Mouse (Mus musculus): ENCODE measurements around the gene BC005537. TPM values are rescaled to one million over a fixed set of nuclear protein-coding genes. Genes with fewer than 3 reads are reported as not detected.
A peak's percentile ranks its signal among the peaks of the same experiment; 100 is the strongest.
"Not testable (repeated sequence)": the region's sequence is repeated elsewhere in the genome, so short reads cannot be mapped to it uniquely, and the experiment has no call there.

Gene BC005537
- polyA plus RNA-seq, 1 experiment from 2014 or later, result 35.3 TPM

GRCm38 (mm10) chr13:24830756-24831352 is 29.4 kb downstream of the BC005537 start:
- ATAC-seq (ENCODE audit: low FRiP score, low TSS enrichment), result no peak
- Histone ChIP-seq H3K36me3 (ENCODE audit: control insufficient read depth, insufficient read depth, low read length) (peaks cover 2% of the 10 kb centered on the region; the same call in 1 of the 2 replicates), H3K4me3 (ENCODE audit: low read length) (peak overlapping the region; percentile 95), H3K27me3 (ENCODE audit: control insufficient read depth, insufficient read depth, low read length) (no peaks in the 10 kb centered on the region), H3K4me1 (ENCODE audit: control insufficient read depth, insufficient read depth, low read length) (peaks cover 18% of the 10 kb centered on the region), H3K9me3 (ENCODE audit: control insufficient read depth, low read length) (no peaks in the 10 kb centered on the region), H3K27ac (ENCODE audit: low read depth, low read length) (0 out of 2 replicates have a peak overlapping the region, but pooled peaks have one; percentile 1), H3K4me2 (replicated peaks; ENCODE audit: low read depth, low read length) (peak overlapping the region; percentile 57), H3K9ac (ENCODE audit: low read depth, low read length) (peak overlapping the region; percentile 68)
- 3% methylated on average over 20 of the region's 20 CpGs for WGBS

- Histone ChIP-seq H3K36me3 (ENCODE audit: control insufficient read depth, insufficient read depth, low read length) (peaks cover 4% of the 10 kb centered on the region; the same call in 1 of the 2 replicates), H3K4me3 (ENCODE audit: low read length) (peak within 1 kb of the TSS; percentile 95), H3K9ac (ENCODE audit: low read depth, low read length) (peak within 1 kb of the TSS; percentile 95), H3K4me1 (ENCODE audit: control insufficient read depth, insufficient read depth, low read length) (peaks cover 18% of the 10 kb centered on the region), H3K4me2 (replicated peaks; ENCODE audit: low read depth, low read length) (peak within 1 kb of the TSS; percentile 73), H3K27ac (ENCODE audit: low read depth, low read length) (peak within 1 kb of the TSS; percentile 92), H3K9me3 (ENCODE audit: control insufficient read depth, low read length) (no peaks in the 10 kb centered on the region), H3K27me3 (ENCODE audit: control insufficient read depth, insufficient read depth, low read length) (no peaks in the 10 kb centered on the region)
- under 1% methylated on average over 85 of the region's 90 CpGs for WGBS
- peak; percentile 97 for ATAC-seq (ENCODE audit: low FRiP score, low TSS enrichment)
Measured at GRCm38 (mm10) chr13:24831353-24832130, 30.1 kb downstream of the BC005537 start, which contains the start of the genes Acot13 and Tdp2. Gene Acot13, minus strand, starts transcription at chr13:24831540. Gene Tdp2, plus strand, starts transcription at chr13:24831679.

- peaks cover 4% of the 10 kb centered on the region; the same call in 1 of the 2 replicates for H3K36me3 ChIP-seq (ENCODE audit: control insufficient read depth, insufficient read depth, low read length)
- 3% methylated on average over 21 of the region's 21 CpGs for WGBS
- H3K9ac ChIP-seq (ENCODE audit: low read depth, low read length), result peak overlapping the region; percentile 95
- H3K9me3 ChIP-seq (ENCODE audit: control insufficient read depth, low read length), result no peaks in the 10 kb centered on the region
- peak overlapping the region; percentile 92 for H3K27ac ChIP-seq (ENCODE audit: low read depth, low read length)
- ATAC-seq (ENCODE audit: low FRiP score, low TSS enrichment), result peak; percentile 45
- H3K4me2 ChIP-seq (replicated peaks; ENCODE audit: low read depth, low read length), result peak overlapping the region; percentile 73
- H3K27me3 ChIP-seq (ENCODE audit: control insufficient read depth, insufficient read depth, low read length), result no peaks in the 10 kb centered on the region
- peak overlapping the region; percentile 95 for H3K4me3 ChIP-seq (ENCODE audit: low read length)
- peaks cover 18% of the 10 kb centered on the region for H3K4me1 ChIP-seq (ENCODE audit: control insufficient read depth, insufficient read depth, low read length)
Measured at GRCm38 (mm10) chr13:24832131-24832810, 30.8 kb downstream of the BC005537 start.

- Histone ChIP-seq H3K27ac (ENCODE audit: low read depth, low read length) (no peak overlapping the region), H3K4me2 (replicated peaks; ENCODE audit: low read depth, low read length) (peak overlapping the region; percentile 73), H3K4me1 (ENCODE audit: control insufficient read depth, insufficient read depth, low read length) (peaks cover 18% of the 10 kb centered on the region), H3K9me3 (ENCODE audit: control insufficient read depth, low read length) (no peaks in the 10 kb centered on the region), H3K9ac (ENCODE audit: low read depth, low read length) (peak overlapping the region; percentile 95), H3K36me3 (ENCODE audit: control insufficient read depth, insufficient read depth, low read length) (peaks cover 4% of the 10 kb centered on the region; the same call in 1 of the 2 replicates), H3K4me3 (ENCODE audit: low read length) (peak overlapping the region; percentile 95), H3K27me3 (ENCODE audit: control insufficient read depth, insufficient read depth, low read length) (no peaks in the 10 kb centered on the region)
- no peak for ATAC-seq (ENCODE audit: low FRiP score, low TSS enrichment)
- WGBS, result 45% methylated on average over 2 of the region's 2 CpGs
Measured at GRCm38 (mm10) chr13:24832811-24833155, 31.3 kb downstream of the BC005537 start.

GRCm38 (mm10) chr13:24837765-24838164 is 36.3 kb downstream of the BC005537 start:
- H3K27ac ChIP-seq (ENCODE audit: low read depth, low read length); H3K9ac ChIP-seq (ENCODE audit: low read depth, low read length); H3K9me3 ChIP-seq (ENCODE audit: control insufficient read depth, low read length); H3K4me2 ChIP-seq (replicated peaks; ENCODE audit: low read depth, low read length); H3K4me3 ChIP-seq (ENCODE audit: low read length); H3K27me3 ChIP-seq (ENCODE audit: control insufficient read depth, insufficient read depth, low read length); ATAC-seq (ENCODE audit: low FRiP score, low TSS enrichment): not testable (repeated sequence)
- H3K36me3 ChIP-seq (ENCODE audit: control insufficient read depth, insufficient read depth, low read length), result peaks cover 24% of the 10 kb centered on the region
- peaks cover 14% of the 10 kb centered on the region for H3K4me1 ChIP-seq (ENCODE audit: control insufficient read depth, insufficient read depth, low read length)
- 91% methylated on average over 8 of the region's 8 CpGs for WGBS

- no peaks in the 10 kb centered on the region for H3K4me1 ChIP-seq (ENCODE audit: control insufficient read depth, insufficient read depth, low read length)
- ATAC-seq (ENCODE audit: low FRiP score, low TSS enrichment), result no peak
- H3K27me3 ChIP-seq (ENCODE audit: control insufficient read depth, insufficient read depth, low read length), result no peaks in the 10 kb centered on the region
- H3K4me2 ChIP-seq (replicated peaks; ENCODE audit: low read depth, low read length), result no peak overlapping the region
- peaks cover 24% of the 10 kb centered on the region for H3K36me3 ChIP-seq (ENCODE audit: control insufficient read depth, insufficient read depth, low read length)
- H3K27ac ChIP-seq (ENCODE audit: low read depth, low read length), result no peak overlapping the region
- H3K9ac ChIP-seq (ENCODE audit: low read depth, low read length), result no peak overlapping the region; the same call in 1 of the 2 replicates
- H3K9me3 ChIP-seq (ENCODE audit: control insufficient read depth, low read length), result no peaks in the 10 kb centered on the region
- 58% methylated on average over 3 of the region's 3 CpGs for WGBS
- H3K4me3 ChIP-seq (ENCODE audit: low read length), result no peak overlapping the region
Measured at GRCm38 (mm10) chr13:24839831-24840230, 38.4 kb downstream of the BC005537 start.

GRCm38 (mm10) chr13:24841702-24842101 is 40.2 kb downstream of the BC005537 start:
- H3K27me3 ChIP-seq (ENCODE audit: control insufficient read depth, insufficient read depth, low read length), result no peaks in the 10 kb centered on the region
- H3K4me1 ChIP-seq (ENCODE audit: control insufficient read depth, insufficient read depth, low read length), result no peaks in the 10 kb centered on the region
- no peak overlapping the region for H3K4me3 ChIP-seq (ENCODE audit: low read length)
- H3K9me3 ChIP-seq (ENCODE audit: control insufficient read depth, low read length), result no peaks in the 10 kb centered on the region
- no peak overlapping the region for H3K9ac ChIP-seq (ENCODE audit: low read depth, low read length)
- WGBS, result 63% methylated on average over 3 of the region's 3 CpGs
- ATAC-seq (ENCODE audit: low FRiP score, low TSS enrichment), result no peak
- H3K27ac ChIP-seq (ENCODE audit: low read depth, low read length), result no peak overlapping the region
- H3K4me2 ChIP-seq (replicated peaks; ENCODE audit: low read depth, low read length), result no peak overlapping the region
- peaks cover 20% of the 10 kb centered on the region for H3K36me3 ChIP-seq (ENCODE audit: control insufficient read depth, insufficient read depth, low read length)

- H3K4me1 ChIP-seq (ENCODE audit: control insufficient read depth, insufficient read depth, low read length), result no peaks in the 10 kb centered on the region
- no peak within 1 kb of the TSS for H3K27ac ChIP-seq (ENCODE audit: low read depth, low read length)
- H3K4me2 ChIP-seq (replicated peaks; ENCODE audit: low read depth, low read length), result peak within 1 kb of the TSS; percentile 57
- peak; percentile 89 for ATAC-seq (ENCODE audit: low FRiP score, low TSS enrichment)
- H3K27me3 ChIP-seq (ENCODE audit: control insufficient read depth, insufficient read depth, low read length), result no peaks in the 10 kb centered on the region
- peaks cover 10% of the 10 kb centered on the region for H3K36me3 ChIP-seq (ENCODE audit: control insufficient read depth, insufficient read depth, low read length)
- H3K4me3 ChIP-seq (ENCODE audit: low read length), result peak within 1 kb of the TSS; percentile 33
- H3K9me3 ChIP-seq (ENCODE audit: control insufficient read depth, low read length), result no peaks in the 10 kb centered on the region
- no peak within 1 kb of the TSS for H3K9ac ChIP-seq (ENCODE audit: low read depth, low read length)
- WGBS, result 16% methylated on average over 40 of the region's 40 CpGs
Measured at GRCm38 (mm10) chr13:24844983-24845955, 43.8 kb downstream of the BC005537 start, which contains the start of gene D130043K22Rik. Gene D130043K22Rik, plus strand, starts transcription at chr13:24845135.
